8 mouse cellular contexts compared by ENCODE assay signal in the genomic region with DNA sequence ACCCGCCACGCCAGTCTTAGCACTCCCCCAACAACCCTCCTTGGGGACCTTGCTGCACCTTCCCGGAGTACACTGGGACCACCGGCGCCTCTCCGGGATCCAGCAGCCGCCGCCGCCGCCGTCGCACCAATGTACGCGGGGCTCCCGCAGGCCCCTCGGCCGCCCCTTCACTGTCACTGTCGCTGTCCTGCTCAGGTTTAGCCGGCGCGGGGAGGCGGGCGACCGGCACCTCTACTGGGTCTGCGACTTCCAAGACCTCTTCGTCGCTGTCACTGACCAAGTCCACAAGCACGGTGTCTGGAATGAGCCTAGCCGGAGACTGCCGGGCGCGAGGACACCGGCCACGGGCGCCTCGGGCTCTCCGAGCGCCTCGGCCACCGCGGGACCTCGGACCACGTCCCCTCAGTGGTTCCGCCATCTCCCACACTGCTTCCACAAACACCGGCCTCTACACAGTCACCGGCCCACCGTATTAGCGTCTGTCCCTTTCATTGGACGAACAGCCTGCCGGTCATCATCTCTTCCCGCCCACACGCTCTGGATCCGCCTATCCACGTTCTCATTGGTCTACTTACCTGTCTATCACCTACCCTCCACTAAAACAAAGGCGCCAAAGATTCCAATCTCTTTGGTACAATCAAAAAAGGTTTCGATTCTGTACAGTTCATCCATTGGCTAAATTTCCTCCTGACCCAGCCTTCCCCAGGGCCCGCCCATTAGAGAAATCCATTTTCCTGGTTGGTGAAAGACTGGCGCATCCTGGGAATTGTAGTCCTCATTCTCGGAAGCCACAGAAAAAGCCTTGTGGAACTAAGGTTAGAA. TPM values are rescaled to one million over a fixed set of nuclear protein-coding genes. Genes with fewer than 3 reads are reported as not detected.
A peak's percentile ranks its signal among the peaks of the same experiment; 100 is the strongest.
DNase-seq lines count a peak whose midpoint lies in the region; ATAC-seq and TF ChIP-seq lines count a peak whose summit lies in the region.

A gene (minus strand): TSS at position 440 of the 822 bp plus-strand sequence.

- H3K27ac ChIP-seq in bone marrow macrophage, adult 2 months (ENCODE audit: insufficient read depth, low read depth, low read length): no peak within 1 kb of the TSS
- H3K27ac ChIP-seq in embryonic fibroblast, embryonic 13.5 days (ENCODE audit: insufficient read depth, low read length): no peak within 1 kb of the TSS
- no peak within 1 kb of the TSS for H3K27ac ChIP-seq in kidney, embryonic 14.5 days (ENCODE audit: low read depth, low read length)
- H3K27ac ChIP-seq in limb, embryonic 15.5 days: no peak within 1 kb of the TSS

- H3K36me3 ChIP-seq in kidney, embryonic 14.5 days (ENCODE audit: control insufficient read depth, insufficient read depth, low read length): no peaks in the 10 kb centered on the region; the same call in 1 of the 2 replicates
- peaks cover 3% of the 10 kb centered on the region; the same call in 1 of the 2 replicates for H3K36me3 ChIP-seq in limb, embryonic 15.5 days

- ATAC-seq in kidney, embryonic 14.5 days (ENCODE audit: low FRiP score, low TSS enrichment): peak; percentile 99
- ATAC-seq in limb, embryonic 15.5 days (ENCODE audit: insufficient number of reproducible peaks, low FRiP score, low TSS enrichment, low read depth): peak; percentile 100

- peak; percentile 99 for DNase-seq in A20 (ENCODE audit: low read depth, low spot score)
- peak; percentile 98 for DNase-seq in heart, adult 9 months (ENCODE audit: low spot score in 2 of 2)
- peak; percentile 89 to 92 for DNase-seq in monocyte, adult 2 months (ENCODE audit: low read depth in 1 of 2, low spot score in 2 of 2)
- DNase-seq in spleen, postnatal 36 days (ENCODE audit: low spot score in 2 of 2): peak; percentile 90 to 96

- no peaks in the 10 kb centered on the region for H3K27me3 ChIP-seq in kidney, embryonic 14.5 days (ENCODE audit: control insufficient read depth, insufficient read depth, low read length)
- H3K27me3 ChIP-seq in limb, embryonic 15.5 days: no peaks in the 10 kb centered on the region

- TF ChIP-seq POLR2A in bone marrow macrophage, adult 2 months (IDR thresholded peaks at IDR 0.05; ENCODE audit: borderline replicate concordance, low read depth, low read length): no peak
- TF ChIP-seq POLR2A in embryonic fibroblast, embryonic 13.5 days (IDR thresholded peaks at IDR 0.05; ENCODE audit: low read depth, low read length): peak; percentile 91

- WGBS in kidney, embryonic 14.5 days: under 1% methylated on average over 59 of the region's 59 CpGs
- under 1% methylated on average over 59 of the region's 59 CpGs for WGBS in limb, embryonic 15.5 days

- H3K9me3 ChIP-seq in kidney, embryonic 14.5 days (ENCODE audit: control insufficient read depth, low read length): no peaks in the 10 kb centered on the region
- no peaks in the 10 kb centered on the region for H3K9me3 ChIP-seq in limb, embryonic 15.5 days

- peak within 1 kb of the TSS; percentile 73 for H3K4me3 ChIP-seq in bone marrow macrophage, adult 2 months (ENCODE audit: insufficient read depth, low read length)
- peak within 1 kb of the TSS; percentile 84 for H3K4me3 ChIP-seq in embryonic fibroblast, embryonic 13.5 days (ENCODE audit: insufficient read depth, low read length)
- H3K4me3 ChIP-seq in kidney, embryonic 14.5 days (ENCODE audit: low read length): peak within 1 kb of the TSS; percentile 93
- peak within 1 kb of the TSS; percentile 97 for H3K4me3 ChIP-seq in limb, embryonic 15.5 days

- peak within 1 kb of the TSS; percentile 79 for H3K4me2 ChIP-seq in kidney, embryonic 14.5 days (replicated peaks; ENCODE audit: low read depth, low read length)
- H3K4me2 ChIP-seq in limb, embryonic 15.5 days: peak within 1 kb of the TSS; percentile 83

- H3K4me1 ChIP-seq in bone marrow macrophage, adult 2 months (ENCODE audit: control insufficient read depth, insufficient read depth, low read length): peaks cover 3% of the 10 kb centered on the region
- H3K4me1 ChIP-seq in embryonic fibroblast, embryonic 13.5 days (ENCODE audit: control insufficient read depth, insufficient read depth, low read length): no peaks in the 10 kb centered on the region
- H3K4me1 ChIP-seq in kidney, embryonic 14.5 days (ENCODE audit: control insufficient read depth, insufficient read depth, low read length): 0 out of 2 replicates have a peak, but pooled peaks cover 8% of the 10 kb centered on the region
- H3K4me1 ChIP-seq in limb, embryonic 15.5 days: peaks cover 4% of the 10 kb centered on the region

- H3K9ac ChIP-seq in kidney, embryonic 14.5 days (ENCODE audit: low read depth, low read length): peak within 1 kb of the TSS; percentile 76
- H3K9ac ChIP-seq in limb, embryonic 15.5 days: peak within 1 kb of the TSS; percentile 72

- TF ChIP-seq CTCF in bone marrow macrophage, adult 2 months (IDR thresholded peaks at IDR 0.05; ENCODE audit: low read depth, low read length): no peak
- TF ChIP-seq CTCF in embryonic fibroblast, embryonic 13.5 days (IDR thresholded peaks at IDR 0.05; ENCODE audit: borderline replicate concordance, insufficient read depth, low read length): no peak

RNA-seq across cellular contexts. Expression of the gene that starts here (rescaled TPM):
- 9.5 and 10.3 TPM in 2 replicates for polyA plus RNA-seq in bone marrow macrophage, adult 2 months (2012; ENCODE audit: insufficient read depth, insufficient read length, missing spikeins)
- 4.4 and 7.4 TPM in 2 replicates for polyA plus RNA-seq in embryonic fibroblast, embryonic 13.5 days (2011; ENCODE audit: insufficient read length, low read depth, missing spikeins)
- 2.8 and 4.1 TPM in 2 replicates for polyA plus RNA-seq in kidney, embryonic 14.5 days (2014; fragmentation: Nextera tagmentation; extraction: Ambion mirVana)
- polyA plus RNA-seq in limb, embryonic 15.5 days (2015; fragmentation: Nextera tagmentation; extraction: Ambion mirVana): 2.0 and 2.2 TPM in 2 replicates
